Mouse (Mus musculus) hindbrain, embryonic 10.5 days (tissue): ENCODE data around the gene Cd80. TPM values are rescaled to one million over a fixed set of nuclear protein-coding genes. Genes with fewer than 3 reads are reported as not detected.
"Not testable (repeated sequence)": the region's sequence is repeated elsewhere in the genome, so short reads cannot be mapped to it uniquely, and the experiment has no call there.

ENCODE experiments used
- DNase-seq: peaks from one replicate; pipeline ENCODE4 v3.0.0-alpha.2; 2017; ENCODE audit warnings: low spot score
- H3K27ac ChIP-seq: fragments of 300-500 bp; sonication (generic); 2 replicates; pipeline ENCODE4 v1.5.1; 2016; ENCODE audit warnings: mild to moderate bottlenecking, moderate library complexity
- H3K27me3 ChIP-seq: fragments of 300-500 bp; sonication (generic); 2 replicates; pipeline ENCODE4 v1.6.1; 2016; ENCODE audit warnings: mild to moderate bottlenecking; ENCODE audit not compliant: poor library complexity, insufficient read depth, severe bottlenecking
- H3K36me3 ChIP-seq: fragments of 300-500 bp; sonication (generic); 2 replicates; pipeline ENCODE4 v1.6.1; 2016; ENCODE audit warnings: mild to moderate bottlenecking, moderate library complexity
- H3K4me1 ChIP-seq: fragments of 300-500 bp; sonication (generic); replicated peaks from 2 replicates; pipeline ENCODE4 v1.6.1; 2016; ENCODE audit warnings: mild to moderate bottlenecking
- H3K4me3 ChIP-seq: fragments of 300-500 bp; sonication (generic); 2 replicates; pipeline ENCODE4 v1.5.1; 2016; ENCODE audit warnings: mild to moderate bottlenecking, moderate library complexity
- H3K9me3 ChIP-seq: fragments of 300-500 bp; sonication (generic); 2 replicates; pipeline ENCODE4 v1.6.1; 2016; ENCODE audit warnings: mild to moderate bottlenecking, moderate library complexity
- WGBS: fragments of 180-500 bp; shearing (Covaris S2); methylation state at CpG from one replicate; pipeline ENCODE4 v1.1.7; 2016; 5-methylcytosine and 5-hydroxymethylcytosine counted together
- polyA plus RNA-seq: library from polyadenylated mRNA; unstranded; fragments of >200 nt; fragmentation: Nextera tagmentation; extraction: Ambion mirVana; gene quantifications from 2 replicates; pipeline ENCODE4 v1.2.1, GENCODE M21; 2016

Gene Cd80
- polyA plus RNA-seq, 1 experiment from 2014 or later: 0.52 TPM

GRCm38 (mm10) chr16:38439190-38439589 is 16.2 kb upstream of the Cd80 start:
- H3K4me1 ChIP-seq: no peaks in the 10 kb centered on the region
- no peak overlapping the region for H3K27ac ChIP-seq
- WGBS: 90% methylated on average over 1 of the region's 1 CpGs
- H3K4me3 ChIP-seq: no peak overlapping the region
- H3K36me3 ChIP-seq: peaks cover 16% of the 10 kb centered on the region
- no peaks in the 10 kb centered on the region for H3K9me3 ChIP-seq
- no peaks in the 10 kb centered on the region for H3K27me3 ChIP-seq
- no peak for DNase-seq

- no peak overlapping the region for H3K4me3 ChIP-seq
- no peaks in the 10 kb centered on the region for H3K4me1 ChIP-seq
- H3K36me3 ChIP-seq: peaks cover 28% of the 10 kb centered on the region
- no peaks in the 10 kb centered on the region for H3K9me3 ChIP-seq
- no peaks in the 10 kb centered on the region for H3K27me3 ChIP-seq
- DNase-seq: no peak
- no peak overlapping the region for H3K27ac ChIP-seq
- WGBS: 86% methylated on average over 6 of the region's 6 CpGs
Measured at GRCm38 (mm10) chr16:38440403-38440802, 15.0 kb upstream of the Cd80 start.

- Histone ChIP-seq H3K4me3 (no peak overlapping the region), H3K27ac (no peak overlapping the region), H3K4me1 (no peaks in the 10 kb centered on the region), H3K9me3 (0 out of 2 replicates have a peak, but pooled peaks cover 3% of the 10 kb centered on the region), H3K36me3 (peaks cover 40% of the 10 kb centered on the region), H3K27me3 (no peaks in the 10 kb centered on the region)
- WGBS: 86% methylated on average over 5 of the region's 5 CpGs
- no peak for DNase-seq
Measured at GRCm38 (mm10) chr16:38441611-38442010, 13.8 kb upstream of the Cd80 start.

- no peak for DNase-seq
- Histone ChIP-seq H3K9me3 (0 out of 2 replicates have a peak, but pooled peaks cover 3% of the 10 kb centered on the region), H3K27ac (no peak overlapping the region), H3K4me1 (no peaks in the 10 kb centered on the region), H3K36me3 (peaks cover 46% of the 10 kb centered on the region), H3K4me3 (no peak overlapping the region), H3K27me3 (no peaks in the 10 kb centered on the region)
- 84% methylated on average over 8 of the region's 8 CpGs for WGBS
Measured at GRCm38 (mm10) chr16:38442216-38442615, 13.1 kb upstream of the Cd80 start.

- Histone ChIP-seq H3K9me3 (0 out of 2 replicates have a peak, but pooled peaks cover 3% of the 10 kb centered on the region), H3K27ac (no peak overlapping the region), H3K4me1 (no peaks in the 10 kb centered on the region), H3K36me3 (peaks cover 63% of the 10 kb centered on the region), H3K4me3 (no peak overlapping the region), H3K27me3 (no peaks in the 10 kb centered on the region)
- 93% methylated on average over 7 of the region's 7 CpGs for WGBS
- DNase-seq: no peak
Measured at GRCm38 (mm10) chr16:38443721-38444464, 11.5 kb upstream of the Cd80 start.

GRCm38 (mm10) chr16:38445046-38445445 is 10.3 kb upstream of the Cd80 start:
- H3K4me3 ChIP-seq: no peak overlapping the region
- H3K9me3 ChIP-seq: 0 out of 2 replicates have a peak, but pooled peaks cover 3% of the 10 kb centered on the region
- WGBS: 90% methylated on average over 1 of the region's 1 CpGs
- H3K27ac ChIP-seq: no peak overlapping the region
- H3K4me1 ChIP-seq: peaks cover 2% of the 10 kb centered on the region; the same call in 1 of the 2 replicates
- H3K36me3 ChIP-seq: peaks cover 74% of the 10 kb centered on the region
- no peaks in the 10 kb centered on the region for H3K27me3 ChIP-seq
- no peak for DNase-seq

- peaks cover 79% of the 10 kb centered on the region for H3K36me3 ChIP-seq
- H3K27me3 ChIP-seq: no peaks in the 10 kb centered on the region
- 96% methylated on average over 20 of the region's 20 CpGs for WGBS
Measured at GRCm38 (mm10) chr16:38445576-38445975, 9.8 kb upstream of the Cd80 start.

GRCm38 (mm10) chr16:38446141-38446540 is 9.2 kb upstream of the Cd80 start:
- H3K27ac ChIP-seq, DNase-seq, H3K4me3 ChIP-seq, H3K9me3 ChIP-seq, H3K27me3 ChIP-seq: not testable (repeated sequence)
- Histone ChIP-seq H3K4me1 (peaks cover 10% of the 10 kb centered on the region), H3K36me3 (peaks cover 80% of the 10 kb centered on the region)
- 92% methylated on average over 2 of the region's 2 CpGs for WGBS

More at GRCm38 (mm10) chr16:38445576-38445975, 9.8 kb upstream of the Cd80 start:
- peaks cover 7% of the 10 kb centered on the region; the same call in 1 of the 2 replicates for H3K4me1 ChIP-seq
- no peak for DNase-seq
- 0 out of 2 replicates have a peak, but pooled peaks cover 3% of the 10 kb centered on the region for H3K9me3 ChIP-seq
- H3K4me3 ChIP-seq: no peak overlapping the region
- no peak overlapping the region for H3K27ac ChIP-seq

GRCm38 (mm10) chr16:38447366-38447765 is 8.0 kb upstream of the Cd80 start:
- H3K4me3 ChIP-seq: no peak overlapping the region
- WGBS: 91% methylated on average over 21 of the region's 21 CpGs
- H3K36me3 ChIP-seq: peaks cover 80% of the 10 kb centered on the region
- 0 out of 2 replicates have a peak, but pooled peaks cover 3% of the 10 kb centered on the region for H3K9me3 ChIP-seq
- no peak for DNase-seq
- peaks cover 21% of the 10 kb centered on the region for H3K4me1 ChIP-seq
- no peak overlapping the region for H3K27ac ChIP-seq
- no peaks in the 10 kb centered on the region for H3K27me3 ChIP-seq

GRCm38 (mm10) chr16:38448458-38448857 is 6.9 kb upstream of the Cd80 start:
- Histone ChIP-seq H3K27me3 (no peaks in the 10 kb centered on the region), H3K9me3 (0 out of 2 replicates have a peak, but pooled peaks cover 3% of the 10 kb centered on the region), H3K27ac (no peak overlapping the region), H3K4me1 (peaks cover 26% of the 10 kb centered on the region), H3K4me3 (no peak overlapping the region), H3K36me3 (peaks cover 72% of the 10 kb centered on the region)
- 91% methylated on average over 12 of the region's 12 CpGs for WGBS
- no peak for DNase-seq

GRCm38 (mm10) chr16:38450707-38451106 is 4.7 kb upstream of the Cd80 start:
- WGBS: 93% methylated on average over 7 of the region's 7 CpGs
- no peaks in the 10 kb centered on the region for H3K27me3 ChIP-seq
- 0 out of 2 replicates have a peak, but pooled peaks cover 1% of the 10 kb centered on the region for H3K9me3 ChIP-seq
- no peak overlapping the region for H3K27ac ChIP-seq
- peaks cover 50% of the 10 kb centered on the region for H3K36me3 ChIP-seq
- no peak for DNase-seq
- no peak overlapping the region for H3K4me3 ChIP-seq
- peaks cover 26% of the 10 kb centered on the region for H3K4me1 ChIP-seq

- H3K27ac ChIP-seq: peak overlapping the region; percentile 98
- DNase-seq: peak; percentile 29
- WGBS: 48% methylated on average over 12 of the region's 12 CpGs
Measured at GRCm38 (mm10) chr16:38451421-38452205, 3.7 kb upstream of the Cd80 start.

More at GRCm38 (mm10) chr16:38451421-38452205, 3.7 kb upstream of the Cd80 start:
- H3K36me3 ChIP-seq: peaks cover 41% of the 10 kb centered on the region
- no peaks in the 10 kb centered on the region for H3K27me3 ChIP-seq
- H3K4me1 ChIP-seq: peaks cover 26% of the 10 kb centered on the region
- H3K9me3 ChIP-seq: no peaks in the 10 kb centered on the region
- H3K4me3 ChIP-seq: peak overlapping the region; percentile 79
